Mouse (Mus musculus): Measurements from ENCODE around the gene Flt3. TPM values are rescaled to one million over a fixed set of nuclear protein-coding genes. Genes with fewer than 3 reads are reported as not detected.
A peak's percentile ranks its signal among the peaks of the same experiment; 100 is the strongest.

The Flt3 gene
- polyA plus RNA-seq, 1 experiment from 2014 or later: 0.77 TPM

GRCm38 (mm10) chr5:147401024-147401423 lies 735 bp upstream of the Flt3 start:
- H3K36me3 ChIP-seq (replicated peaks): no peaks in the 10 kb centered on the region
- peak overlapping the region; percentile 46 for H3K4me3 ChIP-seq
- no peak overlapping the region for H3K9ac ChIP-seq
- no peak for ATAC-seq (replicated peaks)
- peak overlapping the region; percentile 79 for H3K4me2 ChIP-seq
- H3K27me3 ChIP-seq (replicated peaks): peaks cover 31% of the 10 kb centered on the region
- WGBS: 17% methylated on average over 11 of the region's 11 CpGs
- no peak overlapping the region for H3K27ac ChIP-seq
- peaks cover 17% of the 10 kb centered on the region for H3K4me1 ChIP-seq
- no peaks in the 10 kb centered on the region for H3K9me3 ChIP-seq

DNA sequence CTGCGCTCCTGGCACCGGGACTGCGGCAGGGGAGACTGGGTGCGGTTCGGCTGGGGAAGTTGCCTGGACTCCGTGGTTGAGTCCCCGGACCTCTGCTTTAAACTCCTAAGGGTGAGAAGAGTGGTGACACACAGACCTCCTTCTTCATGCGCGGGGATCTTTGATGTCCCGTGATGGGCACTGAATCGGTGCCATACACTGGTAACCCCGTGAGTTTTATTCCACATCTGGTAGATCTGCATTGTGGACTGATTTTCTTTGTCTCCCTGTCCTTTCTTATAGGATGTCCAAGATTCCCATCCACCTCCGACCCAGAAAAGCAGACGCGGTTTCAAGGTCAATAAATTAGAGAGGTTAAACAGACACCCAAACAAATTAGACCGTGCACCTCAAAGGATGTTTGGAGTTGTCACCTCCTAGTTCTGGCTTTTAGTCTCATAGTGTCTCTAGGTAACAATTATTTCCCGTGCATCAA lies 253 bp upstream of the Flt3 start:
- ATAC-seq (replicated peaks): peak; percentile 66; the same call in 1 of the 2 replicates

GRCm38 (mm10) chr5:147395050-147395449 lies 5.2 kb downstream of the Flt3 start:
- no peaks in the 10 kb centered on the region for H3K9me3 ChIP-seq
- H3K4me2 ChIP-seq: no peak overlapping the region
- peaks cover 14% of the 10 kb centered on the region for H3K27me3 ChIP-seq (replicated peaks)
- no peak overlapping the region for H3K27ac ChIP-seq
- no peak for ATAC-seq (replicated peaks)
- H3K9ac ChIP-seq: no peak overlapping the region
- no peak overlapping the region for H3K4me3 ChIP-seq
- 4% methylated on average over 1 of the region's 1 CpGs for WGBS
- H3K4me1 ChIP-seq: 0 out of 2 replicates have a peak, but pooled peaks cover 3% of the 10 kb centered on the region
- no peaks in the 10 kb centered on the region for H3K36me3 ChIP-seq (replicated peaks)

More for the DNA sequence above, 253 bp upstream of the Flt3 start:
- Histone ChIP-seq H3K4me3 (peak overlapping the region; percentile 46), H3K4me1 (peaks cover 17% of the 10 kb centered on the region), H3K27ac (no peak overlapping the region), H3K4me2 (peak overlapping the region; percentile 79), H3K36me3 (replicated peaks) (no peaks in the 10 kb centered on the region), H3K9me3 (no peaks in the 10 kb centered on the region), H3K9ac (peak overlapping the region; percentile 52), H3K27me3 (replicated peaks) (peaks cover 31% of the 10 kb centered on the region)
- WGBS: 1% methylated on average over 17 of the region's 17 CpGs

GRCm38 (mm10) chr5:147392667-147393213 lies 7.5 kb downstream of the Flt3 start:
- no peaks in the 10 kb centered on the region for H3K9me3 ChIP-seq
- H3K27me3 ChIP-seq (replicated peaks): no peaks in the 10 kb centered on the region
- H3K27ac ChIP-seq: no peak overlapping the region
- ATAC-seq (replicated peaks): no peak
- no peak overlapping the region for H3K4me2 ChIP-seq
- H3K36me3 ChIP-seq (replicated peaks): no peaks in the 10 kb centered on the region
- no peaks in the 10 kb centered on the region for H3K4me1 ChIP-seq
- H3K9ac ChIP-seq: no peak overlapping the region
- 84% methylated on average over 12 of the region's 12 CpGs for WGBS
- no peak overlapping the region for H3K4me3 ChIP-seq

DNA sequence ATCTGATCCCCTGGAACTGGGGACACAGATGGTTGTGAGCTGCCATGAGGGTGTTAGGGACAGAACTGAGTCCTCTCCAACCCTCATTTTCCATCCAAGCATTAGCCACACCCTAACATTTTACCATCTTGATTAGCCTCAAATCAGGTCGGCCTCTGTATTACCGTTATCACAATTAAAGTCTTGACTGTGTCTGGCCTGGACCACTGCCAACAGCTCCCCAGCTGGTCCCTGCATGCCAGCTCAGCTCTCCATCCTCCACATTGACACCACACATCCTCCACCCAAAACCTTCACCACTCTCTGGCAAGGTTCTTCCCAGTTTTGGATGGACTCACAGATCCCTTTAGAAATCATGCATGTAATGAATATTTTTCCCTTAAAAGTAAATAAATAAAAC lies 9.5 kb downstream of the Flt3 start:
- H3K4me2 ChIP-seq: no peak overlapping the region
- no peak overlapping the region for H3K4me3 ChIP-seq
- WGBS: 58% methylated on average over 2 of the region's 2 CpGs
- no peaks in the 10 kb centered on the region for H3K27me3 ChIP-seq (replicated peaks)
- H3K27ac ChIP-seq: no peak overlapping the region
- no peaks in the 10 kb centered on the region for H3K4me1 ChIP-seq
- H3K36me3 ChIP-seq (replicated peaks): no peaks in the 10 kb centered on the region
- H3K9me3 ChIP-seq: no peaks in the 10 kb centered on the region
- no peak for ATAC-seq (replicated peaks)
- H3K9ac ChIP-seq: no peak overlapping the region

- WGBS: 83% methylated on average over 5 of the region's 5 CpGs
- Histone ChIP-seq H3K9me3 (no peaks in the 10 kb centered on the region), H3K27ac (no peak overlapping the region), H3K4me2 (no peak overlapping the region), H3K9ac (no peak overlapping the region), H3K4me3 (no peak overlapping the region), H3K36me3 (replicated peaks) (no peaks in the 10 kb centered on the region), H3K4me1 (no peaks in the 10 kb centered on the region), H3K27me3 (replicated peaks) (no peaks in the 10 kb centered on the region)
- ATAC-seq (replicated peaks): no peak
These were observed 11.2 kb downstream of the Flt3 start for GRCm38 (mm10) chr5:147389052-147389451.

DNA sequence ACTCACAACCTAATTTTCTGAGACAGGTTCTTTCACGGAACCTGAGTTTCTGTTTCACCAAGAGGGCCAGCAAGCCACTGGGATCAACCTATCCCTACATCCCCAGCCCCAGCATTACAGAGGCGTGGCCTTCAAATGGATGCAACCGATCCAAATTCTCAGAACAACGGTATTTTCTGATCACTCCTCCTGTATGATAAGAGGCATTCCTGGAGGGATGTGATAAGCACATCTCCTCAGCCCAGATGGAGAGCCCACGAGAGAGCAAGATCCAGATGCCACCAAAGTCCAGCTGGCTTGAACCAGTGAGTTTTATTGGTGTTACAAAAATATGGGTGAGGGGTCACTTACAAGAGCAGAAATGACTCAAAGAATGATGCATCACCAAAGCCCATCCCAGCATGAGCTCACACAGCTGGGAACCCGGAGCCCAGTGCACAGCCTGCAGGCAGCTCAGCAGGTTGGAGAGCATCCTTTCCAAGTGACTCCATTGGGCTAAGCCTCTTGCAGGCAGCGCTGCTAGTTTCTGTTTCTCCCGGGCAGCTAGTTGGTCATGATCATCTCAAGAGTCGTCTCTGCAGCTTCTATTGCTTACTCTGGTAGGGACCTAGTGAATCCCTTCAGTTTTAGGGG lies 11.8 kb downstream of the Flt3 start:
- H3K4me2 ChIP-seq: no peak overlapping the region
- H3K27ac ChIP-seq: no peak overlapping the region
- H3K4me1 ChIP-seq: no peaks in the 10 kb centered on the region
- no peaks in the 10 kb centered on the region for H3K9me3 ChIP-seq
- ATAC-seq (replicated peaks): no peak
- H3K4me3 ChIP-seq: no peak overlapping the region
- no peaks in the 10 kb centered on the region for H3K27me3 ChIP-seq (replicated peaks)
- no peaks in the 10 kb centered on the region for H3K36me3 ChIP-seq (replicated peaks)
- no peak overlapping the region for H3K9ac ChIP-seq
- WGBS: 82% methylated on average over 9 of the region's 9 CpGs

DNA sequence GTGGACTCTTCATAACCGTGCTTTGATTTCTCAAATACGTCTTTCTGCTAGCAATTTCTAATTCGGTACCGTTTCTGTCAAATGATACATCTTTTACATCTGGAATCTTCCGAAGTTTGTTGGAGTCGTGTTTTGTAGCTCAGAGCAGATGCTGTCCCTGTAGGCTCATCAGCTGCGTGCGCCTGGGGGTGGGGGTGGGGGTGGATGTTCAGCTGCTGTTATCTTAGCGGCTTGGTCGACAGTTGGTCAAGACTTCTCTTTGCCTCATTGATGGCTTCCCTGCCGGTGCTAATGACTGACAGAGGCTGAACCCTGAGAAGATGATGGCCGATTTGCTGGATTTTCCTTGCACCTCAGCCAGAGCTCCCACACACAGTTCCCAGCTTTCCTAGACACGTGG lies 13.4 kb downstream of the Flt3 start:
- H3K27ac ChIP-seq: no peak overlapping the region
- 86% methylated on average over 13 of the region's 13 CpGs for WGBS
- H3K4me1 ChIP-seq: no peaks in the 10 kb centered on the region
- no peaks in the 10 kb centered on the region for H3K27me3 ChIP-seq (replicated peaks)
- ATAC-seq (replicated peaks): no peak
- no peak overlapping the region for H3K4me3 ChIP-seq
- H3K9me3 ChIP-seq: no peaks in the 10 kb centered on the region
- no peaks in the 10 kb centered on the region for H3K36me3 ChIP-seq (replicated peaks)
- no peak overlapping the region for H3K4me2 ChIP-seq
- no peak overlapping the region for H3K9ac ChIP-seq

GRCm38 (mm10) chr5:147381396-147381795 lies 18.9 kb downstream of the Flt3 start:
- Histone ChIP-seq H3K4me2 (no peak overlapping the region), H3K27me3 (replicated peaks) (no peaks in the 10 kb centered on the region)
- WGBS: 92% methylated on average over 10 of the region's 10 CpGs

DNA sequence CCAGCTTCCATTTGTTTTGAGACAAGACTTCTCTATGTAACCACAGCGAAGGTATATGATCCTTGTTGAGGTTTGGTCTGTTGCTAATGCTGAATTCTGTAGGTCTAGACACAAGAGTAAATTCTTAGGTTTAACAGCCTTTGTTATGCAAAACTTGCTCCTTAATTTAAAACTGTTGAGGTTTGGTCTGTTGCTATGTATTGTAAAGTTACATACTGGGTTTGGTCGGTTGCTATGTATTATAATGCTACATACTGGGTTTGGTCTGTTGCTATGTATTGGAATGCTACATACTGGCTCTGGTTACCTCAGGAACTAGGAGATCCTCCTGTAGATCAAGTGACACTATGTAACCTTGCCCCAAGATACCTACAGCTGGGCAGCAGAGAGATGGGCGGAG lies 20.8 kb downstream of the Flt3 start:
- Histone ChIP-seq H3K4me3 (no peak overlapping the region), H3K9ac (no peak overlapping the region), H3K27me3 (replicated peaks) (no peaks in the 10 kb centered on the region), H3K27ac (no peak overlapping the region), H3K9me3 (no peaks in the 10 kb centered on the region), H3K4me1 (no peaks in the 10 kb centered on the region), H3K4me2 (no peak overlapping the region), H3K36me3 (replicated peaks) (no peaks in the 10 kb centered on the region)
- WGBS: 78% methylated on average over 3 of the region's 3 CpGs
- no peak for ATAC-seq (replicated peaks)

More at GRCm38 (mm10) chr5:147381396-147381795, 18.9 kb downstream of the Flt3 start:
- H3K36me3 ChIP-seq (replicated peaks): no peaks in the 10 kb centered on the region
- H3K9ac ChIP-seq: no peak overlapping the region
- no peak overlapping the region for H3K27ac ChIP-seq
- no peaks in the 10 kb centered on the region for H3K4me1 ChIP-seq
- no peak for ATAC-seq (replicated peaks)
- H3K9me3 ChIP-seq: no peaks in the 10 kb centered on the region
- H3K4me3 ChIP-seq: no peak overlapping the region

DNA sequence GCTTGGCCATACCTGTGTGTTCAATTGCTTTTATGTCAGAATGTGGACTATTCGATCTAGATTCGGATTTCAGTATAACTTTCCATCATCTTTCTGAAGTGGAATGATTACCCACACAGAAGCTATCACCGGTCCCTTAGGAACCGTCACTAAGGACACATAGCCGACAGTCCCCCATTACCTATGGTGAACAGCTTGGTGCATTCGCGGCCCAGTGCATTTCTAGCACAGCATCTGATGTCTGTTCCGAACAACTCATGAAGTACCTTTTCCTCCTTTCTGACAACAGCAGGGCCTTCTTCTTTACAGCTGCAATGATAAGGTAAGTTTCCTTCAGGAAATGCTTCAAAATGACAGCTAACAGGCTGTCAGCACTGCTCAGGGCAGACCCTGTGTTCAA lies 30.0 kb downstream of the Flt3 start:
- H3K9ac ChIP-seq: no peak overlapping the region
- no peaks in the 10 kb centered on the region for H3K27me3 ChIP-seq (replicated peaks)
- H3K4me1 ChIP-seq: no peaks in the 10 kb centered on the region
- H3K27ac ChIP-seq: no peak overlapping the region
- no peaks in the 10 kb centered on the region for H3K36me3 ChIP-seq (replicated peaks)
- H3K4me3 ChIP-seq: no peak overlapping the region
- no peak overlapping the region for H3K4me2 ChIP-seq
- WGBS: 88% methylated on average over 8 of the region's 8 CpGs
- H3K9me3 ChIP-seq: no peaks in the 10 kb centered on the region
- ATAC-seq (replicated peaks): no peak

DNA sequence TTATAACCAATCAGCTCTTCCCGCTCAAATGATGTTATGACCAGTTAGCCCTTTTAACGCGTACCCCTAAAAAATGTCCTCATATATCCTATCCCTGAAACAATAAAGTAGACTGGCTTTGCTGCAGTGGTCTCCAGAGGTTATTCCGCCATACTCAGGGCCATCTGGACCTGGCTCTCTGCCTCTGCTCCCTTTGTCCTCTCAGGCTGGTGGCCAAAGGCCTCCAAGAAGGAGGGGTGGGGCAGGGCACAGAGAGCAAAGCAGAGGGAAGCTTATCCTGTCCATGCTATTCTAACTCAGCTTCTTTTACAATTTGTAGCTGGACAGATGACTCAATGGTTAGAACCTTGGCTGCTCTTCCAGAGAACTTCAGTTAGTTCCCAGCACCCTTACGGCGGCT lies 32.1 kb downstream of the Flt3 start:
- no peaks in the 10 kb centered on the region for H3K4me1 ChIP-seq
- no peak for ATAC-seq (replicated peaks)
- no peak overlapping the region for H3K9ac ChIP-seq
- 90% methylated on average over 6 of the region's 6 CpGs for WGBS
- no peak overlapping the region for H3K4me2 ChIP-seq
- H3K27me3 ChIP-seq (replicated peaks): no peaks in the 10 kb centered on the region
- H3K4me3 ChIP-seq: no peak overlapping the region
- no peak overlapping the region for H3K27ac ChIP-seq
- no peaks in the 10 kb centered on the region for H3K9me3 ChIP-seq
- H3K36me3 ChIP-seq (replicated peaks): no peaks in the 10 kb centered on the region
